Mouse (Mus musculus): ENCODE data around the gene Npas4. TPM values are rescaled to one million over a fixed set of nuclear protein-coding genes. Genes with fewer than 3 reads are reported as not detected.

Npas4 gene
- 0.21 and 0.71 TPM in 2 replicates for polyA plus RNA-seq (2015; fragmentation: Nextera tagmentation; extraction: Ambion mirVana)

DNA sequence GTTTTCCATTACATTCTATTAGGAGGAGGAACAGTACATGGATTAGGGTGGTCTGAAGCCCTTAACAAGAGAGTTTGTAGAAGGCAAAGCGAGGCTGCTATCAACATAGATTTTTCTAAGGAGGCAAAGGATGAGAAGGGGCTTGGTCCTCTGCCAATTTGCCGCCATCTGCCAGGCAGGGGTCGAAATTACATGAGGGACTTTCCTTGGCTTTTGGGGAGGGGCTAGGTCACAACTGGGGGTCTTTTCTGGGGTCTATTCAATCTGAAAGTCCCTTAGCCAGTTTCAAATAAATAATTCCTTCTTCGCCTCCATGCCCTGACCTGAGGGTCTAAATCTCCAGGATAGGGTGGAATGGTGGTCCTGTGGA is at the start of gene Npas4:
Gene Npas4, minus strand, starts transcription at position 61 of the 370 bp plus-strand sequence.
- Histone ChIP-seq H3K36me3 (ENCODE audit: control insufficient read depth, insufficient read depth) (no peaks in the 10 kb centered on the region), H3K4me1 (replicated peaks; ENCODE audit: control insufficient read depth, insufficient read depth, low read length) (peaks cover 37% of the 10 kb centered on the region), H3K4me3 (replicated peaks; ENCODE audit: low read length) (peak within 1 kb of the TSS; percentile 57), H3K27me3 (replicated peaks; ENCODE audit: control insufficient read depth, insufficient read depth, low read length) (peaks cover 34% of the 10 kb centered on the region; the same call in 1 of the 2 replicates), H3K9ac (replicated peaks; ENCODE audit: low read depth, low read length) (peak within 1 kb of the TSS; percentile 71), H3K27ac (ENCODE audit: low read length) (peak within 1 kb of the TSS; percentile 72), H3K4me2 (ENCODE audit: low read length) (peak within 1 kb of the TSS; percentile 90), H3K9me3 (ENCODE audit: control insufficient read depth, low read length) (no peaks in the 10 kb centered on the region)
- ATAC-seq = no peak
- 9% methylated on average over 4 of the region's 4 CpGs for WGBS

DNA sequence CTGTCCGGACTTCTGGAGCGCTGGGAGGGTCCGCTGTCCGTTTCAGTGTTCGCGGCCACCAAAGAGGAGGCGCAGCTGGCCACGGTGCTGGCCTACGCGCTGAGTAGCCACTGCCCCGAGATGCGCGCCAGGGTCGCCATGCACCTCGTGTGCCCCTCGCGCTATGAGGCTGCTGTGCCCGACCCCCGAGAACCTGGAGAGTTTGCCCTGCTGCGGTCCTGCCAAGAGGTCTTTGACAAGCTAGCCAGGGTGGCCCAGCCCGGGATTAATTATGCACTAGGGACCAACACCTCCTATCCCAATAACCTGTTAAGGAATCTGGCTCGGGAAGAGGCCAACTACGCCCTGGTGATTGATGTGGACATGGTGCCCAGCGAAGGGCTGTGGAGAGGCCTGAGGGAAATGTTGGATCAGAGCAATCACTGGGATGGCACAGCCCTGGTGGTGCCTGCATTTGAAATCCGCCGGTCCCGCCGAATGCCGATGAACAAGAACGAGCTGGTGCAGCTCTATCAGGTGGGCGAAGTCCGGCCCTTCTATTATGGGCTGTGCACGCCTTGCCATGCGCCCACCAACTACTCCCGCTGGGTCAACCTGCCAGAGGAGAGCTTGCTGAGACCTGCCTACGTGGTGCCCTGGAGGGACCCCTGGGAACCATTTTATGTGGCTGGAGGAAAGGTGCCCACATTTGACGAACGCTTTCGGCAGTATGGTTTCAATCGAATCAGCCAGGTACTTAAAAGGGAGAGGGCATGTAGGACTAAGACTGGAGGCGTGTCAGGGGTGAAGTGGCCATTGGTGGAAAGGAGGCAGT is 49.4 kb upstream of the Npas4 start:
- 0 out of 2 replicates have a peak, but pooled peaks cover 2% of the 10 kb centered on the region for H3K36me3 ChIP-seq (ENCODE audit: control insufficient read depth, insufficient read depth)
- 9% methylated on average over 41 of the region's 41 CpGs for WGBS
- peaks cover 36% of the 10 kb centered on the region for H3K4me1 ChIP-seq (replicated peaks; ENCODE audit: control insufficient read depth, insufficient read depth, low read length)
- H3K27ac ChIP-seq (ENCODE audit: low read length) = peak overlapping the region; percentile 77; the same call in 1 of the 2 replicates
- peak overlapping the region; percentile 84 for H3K4me3 ChIP-seq (replicated peaks; ENCODE audit: low read length)
- no peaks in the 10 kb centered on the region for H3K27me3 ChIP-seq (replicated peaks; ENCODE audit: control insufficient read depth, insufficient read depth, low read length)
- H3K4me2 ChIP-seq (ENCODE audit: low read length) = peak overlapping the region; percentile 83
- H3K9me3 ChIP-seq (ENCODE audit: control insufficient read depth, low read length) = no peaks in the 10 kb centered on the region
- peak overlapping the region; percentile 85 for H3K9ac ChIP-seq (replicated peaks; ENCODE audit: low read depth, low read length)
- peak; percentile 5; the same call in 1 of the 2 replicates for ATAC-seq

DNA sequence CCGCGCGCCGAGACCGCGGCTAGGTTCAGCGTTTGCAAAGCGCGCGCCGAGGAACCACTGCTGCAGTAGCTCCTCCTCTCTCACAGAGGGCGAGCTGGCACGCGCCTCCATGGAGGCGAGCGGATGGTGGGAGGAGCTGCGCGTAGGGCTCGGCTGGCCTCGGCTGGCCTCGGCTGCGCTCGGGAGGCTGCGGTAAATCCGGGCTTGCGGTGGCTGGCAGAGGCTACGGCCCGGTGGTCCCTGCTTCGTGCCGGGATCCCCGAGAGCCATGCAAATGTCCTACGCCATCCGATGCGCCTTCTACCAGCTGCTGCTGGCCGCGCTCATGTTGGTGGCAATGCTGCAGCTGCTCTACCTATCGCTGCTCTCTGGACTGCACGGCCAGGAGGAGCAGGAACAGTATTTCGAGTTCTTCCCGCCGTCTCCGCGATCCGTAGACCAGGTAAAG is 48.6 kb upstream of the Npas4 start, which contains the start of the genes B4gat1 and AC124502.3:
Gene B4gat1, plus strand, starts transcription at position 118 of the 448 bp plus-strand sequence.
Gene AC124502.3, plus strand, starts transcription at position 183 of the 448 bp plus-strand sequence.
- peaks cover 36% of the 10 kb centered on the region for H3K4me1 ChIP-seq (replicated peaks; ENCODE audit: control insufficient read depth, insufficient read depth, low read length)
- under 1% methylated on average over 41 of the region's 44 CpGs for WGBS
- peak within 1 kb of the TSS; percentile 77 for H3K27ac ChIP-seq (ENCODE audit: low read length)
- peak; percentile 95 for ATAC-seq
- 0 out of 2 replicates have a peak, but pooled peaks cover 2% of the 10 kb centered on the region for H3K36me3 ChIP-seq (ENCODE audit: control insufficient read depth, insufficient read depth)
- H3K27me3 ChIP-seq (replicated peaks; ENCODE audit: control insufficient read depth, insufficient read depth, low read length) = no peaks in the 10 kb centered on the region
- H3K4me3 ChIP-seq (replicated peaks; ENCODE audit: low read length) = peak within 1 kb of the TSS; percentile 84
- H3K4me2 ChIP-seq (ENCODE audit: low read length) = peak within 1 kb of the TSS; percentile 83
- peak within 1 kb of the TSS; percentile 85 for H3K9ac ChIP-seq (replicated peaks; ENCODE audit: low read depth, low read length)
- no peaks in the 10 kb centered on the region for H3K9me3 ChIP-seq (ENCODE audit: control insufficient read depth, low read length)

DNA sequence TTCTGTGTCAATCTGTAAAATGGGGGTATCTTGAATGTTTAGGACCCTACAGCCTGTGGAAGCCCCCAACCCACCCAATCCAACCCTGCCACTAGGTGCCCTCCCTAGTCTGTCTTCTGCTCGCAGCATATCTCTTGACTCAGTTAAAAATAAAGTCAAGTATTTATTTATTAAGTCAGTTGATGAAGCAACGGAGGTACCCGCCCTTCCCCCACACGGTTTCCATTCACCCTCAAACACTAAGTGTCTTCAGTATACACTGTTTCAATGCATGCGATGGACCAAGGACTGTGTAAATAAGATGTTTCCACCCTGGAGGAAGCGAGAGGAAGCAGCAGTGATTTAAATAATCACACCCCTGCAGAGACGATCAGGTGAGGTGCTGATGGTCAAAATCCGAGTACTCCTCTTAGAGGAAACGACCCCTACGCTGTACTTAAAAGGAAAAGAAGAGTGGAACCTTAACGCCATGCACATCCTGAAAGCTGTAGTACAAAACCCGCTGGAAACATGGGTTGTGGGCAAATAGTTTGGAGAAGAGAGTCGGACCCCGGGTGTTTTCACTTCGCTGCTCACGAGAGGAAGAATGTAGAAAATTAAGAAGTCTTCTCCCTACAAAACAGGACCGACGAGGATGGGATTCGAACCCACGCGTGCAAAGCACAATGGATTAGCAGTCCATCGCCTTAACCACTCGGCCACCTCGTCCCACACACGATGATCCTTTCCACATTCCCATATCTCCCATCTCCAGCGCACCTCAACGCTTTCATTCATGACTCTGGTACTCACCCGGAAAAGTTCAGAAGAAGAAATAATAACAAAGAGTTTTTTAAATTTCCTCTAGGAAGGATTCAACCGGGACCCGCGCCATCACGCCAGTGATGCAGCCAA is 47.8 kb upstream of the Npas4 start:
- H3K9me3 ChIP-seq (ENCODE audit: control insufficient read depth, low read length) = no peaks in the 10 kb centered on the region
- WGBS = 4% methylated on average over 32 of the region's 32 CpGs
- H3K4me2 ChIP-seq (ENCODE audit: low read length) = peak overlapping the region; percentile 83
- peak overlapping the region; percentile 77 for H3K27ac ChIP-seq (ENCODE audit: low read length)
- no peaks in the 10 kb centered on the region for H3K36me3 ChIP-seq (ENCODE audit: control insufficient read depth, insufficient read depth)
- peak overlapping the region; percentile 85 for H3K9ac ChIP-seq (replicated peaks; ENCODE audit: low read depth, low read length)
- peak overlapping the region; percentile 84 for H3K4me3 ChIP-seq (replicated peaks; ENCODE audit: low read length)
- peaks cover 36% of the 10 kb centered on the region for H3K4me1 ChIP-seq (replicated peaks; ENCODE audit: control insufficient read depth, insufficient read depth, low read length)
- H3K27me3 ChIP-seq (replicated peaks; ENCODE audit: control insufficient read depth, insufficient read depth, low read length) = no peaks in the 10 kb centered on the region
- peak; percentile 56 for ATAC-seq

DNA sequence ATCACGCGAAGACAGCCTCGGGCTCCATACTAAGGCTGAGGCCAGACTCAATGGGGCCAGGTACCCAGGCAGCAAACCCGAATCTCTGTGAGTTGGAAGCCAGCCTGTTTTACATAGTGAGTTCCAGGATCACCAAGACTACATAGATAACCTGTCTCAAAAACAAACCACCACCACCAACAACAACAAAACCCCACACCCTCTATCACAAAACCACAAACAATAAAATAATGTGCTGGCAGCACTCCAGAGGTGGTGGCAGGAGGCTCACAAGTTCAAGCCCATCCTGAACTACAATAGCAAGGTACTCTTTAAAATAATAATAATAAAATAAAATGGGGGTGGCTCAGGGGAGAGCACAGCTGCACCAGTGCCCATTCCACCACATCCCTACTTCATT is 46.5 kb upstream of the Npas4 start:
- ATAC-seq = no peak
- Histone ChIP-seq H3K36me3 (ENCODE audit: control insufficient read depth, insufficient read depth) (no peaks in the 10 kb centered on the region), H3K27ac (ENCODE audit: low read length) (no peak overlapping the region), H3K4me1 (replicated peaks; ENCODE audit: control insufficient read depth, insufficient read depth, low read length) (peaks cover 23% of the 10 kb centered on the region), H3K9me3 (ENCODE audit: control insufficient read depth, low read length) (no peaks in the 10 kb centered on the region), H3K9ac (replicated peaks; ENCODE audit: low read depth, low read length) (no peak overlapping the region), H3K27me3 (replicated peaks; ENCODE audit: control insufficient read depth, insufficient read depth, low read length) (no peaks in the 10 kb centered on the region), H3K4me2 (ENCODE audit: low read length) (no peak overlapping the region), H3K4me3 (replicated peaks; ENCODE audit: low read length) (no peak overlapping the region)
- 76% methylated on average over 4 of the region's 4 CpGs for WGBS

DNA sequence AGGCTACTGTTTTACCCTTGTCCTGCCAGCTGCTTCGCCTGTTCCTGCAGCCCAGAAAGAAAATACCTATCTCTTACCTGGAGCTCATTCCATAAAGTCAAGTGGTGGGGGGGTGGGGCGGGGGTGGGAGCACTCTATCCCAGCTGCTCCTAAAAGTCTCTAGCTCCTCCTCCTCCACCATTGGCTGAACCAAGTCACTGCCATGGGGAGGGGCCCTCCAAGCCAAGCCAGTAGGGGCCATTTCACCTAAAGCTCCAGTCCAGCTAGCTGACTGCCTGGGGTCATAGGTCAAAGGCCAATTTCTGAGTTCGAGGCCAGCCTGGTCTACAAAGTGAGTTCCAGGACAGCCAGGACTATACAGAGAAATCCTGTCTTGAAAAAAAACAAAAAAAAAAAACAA is 42.6 kb upstream of the Npas4 start:
- Histone ChIP-seq H3K9ac (replicated peaks; ENCODE audit: low read depth, low read length) (no peak overlapping the region), H3K4me3 (replicated peaks; ENCODE audit: low read length) (no peak overlapping the region), H3K9me3 (ENCODE audit: control insufficient read depth, low read length) (no peaks in the 10 kb centered on the region), H3K4me2 (ENCODE audit: low read length) (no peak overlapping the region), H3K27ac (ENCODE audit: low read length) (no peak overlapping the region), H3K36me3 (ENCODE audit: control insufficient read depth, insufficient read depth) (peaks cover 3% of the 10 kb centered on the region; the same call in 1 of the 2 replicates), H3K27me3 (replicated peaks; ENCODE audit: control insufficient read depth, insufficient read depth, low read length) (no peaks in the 10 kb centered on the region), H3K4me1 (replicated peaks; ENCODE audit: control insufficient read depth, insufficient read depth, low read length) (peaks cover 2% of the 10 kb centered on the region)
- WGBS = 80% methylated on average over 3 of the region's 3 CpGs
- no peak for ATAC-seq

DNA sequence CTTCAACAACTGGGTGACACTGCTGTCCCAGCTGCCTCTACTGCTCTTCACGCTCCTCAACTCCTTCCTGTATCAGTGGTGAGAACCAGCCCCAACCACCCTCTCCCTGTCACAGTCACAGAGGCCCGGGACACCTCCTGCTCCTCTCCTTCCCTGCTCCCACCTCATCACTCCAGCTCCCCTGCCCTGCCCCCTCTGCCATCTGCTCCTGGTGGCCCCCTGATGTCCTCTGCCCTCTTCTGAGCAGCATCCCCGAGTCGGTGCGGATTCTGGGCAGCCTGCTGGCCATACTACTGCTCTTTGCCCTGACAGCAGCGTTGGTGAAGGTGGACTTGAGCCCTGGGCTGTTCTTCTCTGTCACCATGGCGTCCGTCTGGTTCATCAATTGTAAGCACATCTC is 36.0 kb upstream of the Npas4 start:
- Histone ChIP-seq H3K9ac (replicated peaks; ENCODE audit: low read depth, low read length) (no peak overlapping the region), H3K27ac (ENCODE audit: low read length) (no peak overlapping the region), H3K9me3 (ENCODE audit: control insufficient read depth, low read length) (no peaks in the 10 kb centered on the region), H3K36me3 (ENCODE audit: control insufficient read depth, insufficient read depth) (peaks cover 8% of the 10 kb centered on the region), H3K4me2 (ENCODE audit: low read length) (no peak overlapping the region), H3K27me3 (replicated peaks; ENCODE audit: control insufficient read depth, insufficient read depth, low read length) (no peaks in the 10 kb centered on the region), H3K4me3 (replicated peaks; ENCODE audit: low read length) (no peak overlapping the region), H3K4me1 (replicated peaks; ENCODE audit: control insufficient read depth, insufficient read depth, low read length) (peaks cover 4% of the 10 kb centered on the region)
- WGBS = 94% methylated on average over 8 of the region's 8 CpGs
- no peak for ATAC-seq

DNA sequence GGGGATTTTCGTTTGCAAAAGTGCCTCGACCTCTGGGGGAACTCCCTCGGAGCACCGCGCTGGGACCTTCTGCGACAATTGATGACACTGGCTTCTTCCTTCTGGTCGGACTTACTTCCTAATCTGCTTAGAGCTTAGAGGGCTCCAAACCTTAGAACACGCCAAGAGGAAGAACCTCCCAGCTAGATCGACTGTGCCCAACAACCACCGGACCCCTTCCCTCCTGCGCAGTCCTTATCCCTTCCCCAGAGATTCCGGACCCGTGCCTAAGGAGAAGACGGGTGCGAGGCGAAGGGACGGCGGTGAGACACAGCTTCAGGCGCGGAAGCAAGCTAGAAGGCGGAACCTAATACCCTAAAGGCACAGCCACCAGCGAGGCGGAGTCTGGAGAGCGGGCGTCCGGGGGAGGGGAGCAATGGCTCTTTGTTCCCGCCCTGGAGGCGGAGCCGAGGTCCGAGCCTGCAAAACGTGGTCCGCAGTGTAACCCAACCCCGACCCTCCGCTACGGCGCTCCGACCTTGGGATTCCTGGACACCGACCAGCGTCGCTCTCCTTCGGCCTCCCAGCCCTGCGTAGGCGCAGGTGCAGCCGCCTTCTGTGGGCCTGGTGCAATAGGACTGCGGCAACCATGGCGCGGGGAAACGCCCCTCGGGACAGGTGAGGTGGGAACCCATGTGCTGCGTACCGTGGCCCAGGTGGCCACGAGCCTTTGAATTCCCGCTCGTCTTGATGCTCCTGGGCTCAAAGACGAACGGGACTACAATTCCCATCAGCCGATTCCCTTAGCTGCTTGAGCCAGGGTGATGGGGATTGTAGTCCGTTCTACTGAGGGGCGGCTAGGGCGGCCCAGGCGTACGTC is 33.7 kb upstream of the Npas4 start, which contains the start of gene Slc29a2:
Gene Slc29a2, plus strand, starts transcription at position 240 of the 859 bp plus-strand sequence.
- Histone ChIP-seq H3K4me3 (replicated peaks; ENCODE audit: low read length) (peak within 1 kb of the TSS; percentile 87), H3K36me3 (ENCODE audit: control insufficient read depth, insufficient read depth) (peaks cover 5% of the 10 kb centered on the region; the same call in 1 of the 2 replicates), H3K27me3 (replicated peaks; ENCODE audit: control insufficient read depth, insufficient read depth, low read length) (no peaks in the 10 kb centered on the region), H3K9ac (replicated peaks; ENCODE audit: low read depth, low read length) (peak within 1 kb of the TSS; percentile 92), H3K4me1 (replicated peaks; ENCODE audit: control insufficient read depth, insufficient read depth, low read length) (peaks cover 4% of the 10 kb centered on the region), H3K4me2 (ENCODE audit: low read length) (peak within 1 kb of the TSS; percentile 79), H3K27ac (ENCODE audit: low read length) (peak within 1 kb of the TSS; percentile 89), H3K9me3 (ENCODE audit: control insufficient read depth, low read length) (no peaks in the 10 kb centered on the region)
- WGBS = under 1% methylated on average over 61 of the region's 62 CpGs
- peak; percentile 95 for ATAC-seq

Data from forebrain, embryonic 16.5 days (tissue).